Mouse (Mus musculus) CH12.LX (cell line): Measurements from ENCODE around the gene Thsd7b. TPM values are rescaled to one million over a fixed set of nuclear protein-coding genes. Genes with fewer than 3 reads are reported as not detected.

Experiments
- DNase-seq: peaks from one replicate; pipeline ENCODE4 v3.0.0-alpha.2; 2013; ENCODE audit errors: extremely low read depth
- H3K27ac ChIP-seq: 2 replicates; pipeline ENCODE4 v1.5.1; 2012; ENCODE audit warnings: low read depth, mild to moderate bottlenecking, control low read depth, moderate library complexity; ENCODE audit not compliant: insufficient read depth
- H3K27me3 ChIP-seq: replicated peaks from 2 replicates; pipeline ENCODE3; 2012; ENCODE audit warnings: inconsistent platforms
- H3K36me3 ChIP-seq, 2 experiments: replicated peaks in 1 of 2; 2 replicates each; pipeline versions ENCODE3 to v1.6.1; 2012; ENCODE audit warnings: inconsistent platforms in 1 of 2, low read length in 1 of 2, mild to moderate bottlenecking in 1 of 2, mixed read lengths in 1 of 2, moderate library complexity in 1 of 2; ENCODE audit not compliant: control insufficient read depth in 1 of 2, insufficient read depth in 1 of 2
- H3K4me1 ChIP-seq, 2 experiments: 2 replicates each; pipeline ENCODE4 v1.6.1; 2012; ENCODE audit warnings: inconsistent platforms in 1 of 2, moderate library complexity in 1 of 2; ENCODE audit not compliant: insufficient read depth in 2 of 2, control insufficient read depth in 1 of 2
- H3K4me2 ChIP-seq: 2 replicates; pipeline ENCODE4 v1.6.1; 2012; ENCODE audit warnings: low read depth, mild to moderate bottlenecking, control low read depth; ENCODE audit not compliant: poor library complexity, insufficient read depth, severe bottlenecking
- H3K4me3 ChIP-seq, 3 experiments: fragments of 150-350 bp in 1 of 3; sonication (generic) in 1 of 3; replicated peaks in 1 of 3; 2 replicates each; pipeline versions ENCODE3 to v1.5.1; 2011 to 2012; ENCODE audit warnings: low read depth in 2 of 3, low read length in 2 of 3, mild to moderate bottlenecking in 2 of 3, moderate library complexity in 2 of 3, control low read depth in 1 of 3, improper control_type of control experiment in 1 of 3, inconsistent platforms in 1 of 3, mixed read lengths in 1 of 3; ENCODE audit not compliant: poor library complexity in 1 of 3
- H3K79me2 ChIP-seq: replicated peaks from 2 replicates; pipeline ENCODE4 v1.6.1; 2012; ENCODE audit warnings: mild to moderate bottlenecking, moderate library complexity; ENCODE audit not compliant: control insufficient read depth, poor library complexity, insufficient read depth, severe bottlenecking; ENCODE audit errors: extremely low read depth
- H3K9ac ChIP-seq: 2 replicates; pipeline ENCODE4 v1.6.1; 2012; ENCODE audit warnings: low read depth, mild to moderate bottlenecking, control low read depth, moderate library complexity; ENCODE audit not compliant: insufficient read depth
- H3K9me3 ChIP-seq: replicated peaks from 2 replicates; pipeline ENCODE3; 2012; ENCODE audit warnings: low read length, inconsistent platforms, mixed read lengths
- BHLHE40 ChIP-seq: IDR thresholded peaks from 2 replicates; pipeline ENCODE4 v1.6.1; 2011; ENCODE audit warnings: mild to moderate bottlenecking, low read depth, low read length, improper control_type of control experiment
- CHD1 ChIP-seq: IDR thresholded peaks from 2 replicates; pipeline ENCODE4 v1.6.1; 2012; ENCODE audit warnings: low read depth, low read length, improper control_type of control experiment, inconsistent platforms
- CHD2 ChIP-seq: IDR thresholded peaks from 2 replicates; pipeline ENCODE4 v1.6.1; 2011; ENCODE audit warnings: low read length, improper control_type of control experiment
- ELF1 ChIP-seq: IDR thresholded peaks from 2 replicates; pipeline ENCODE4 v1.6.1; 2014; ENCODE audit warnings: low read depth, mild to moderate bottlenecking, inconsistent platforms, low read length, improper control_type of control experiment
- JUND ChIP-seq: conservative IDR thresholded peaks from 2 replicates; pipeline ENCODE4 v1.6.1; 2011; ENCODE audit warnings: low read depth, low read length, improper control_type of control experiment
- KAT2A ChIP-seq: IDR thresholded peaks from 2 replicates; pipeline ENCODE4 v1.6.1; 2012; ENCODE audit warnings: low read length, improper control_type of control experiment, inconsistent platforms; ENCODE audit not compliant: insufficient replicate concordance
- MAFK ChIP-seq: IDR thresholded peaks from 2 replicates; pipeline ENCODE4 v1.6.1; 2011; ENCODE audit warnings: low read length, improper control_type of control experiment; ENCODE audit not compliant: insufficient replicate concordance
- MXI1 ChIP-seq: IDR thresholded peaks from 2 replicates; pipeline ENCODE4 v1.6.1; 2011; ENCODE audit warnings: mild to moderate bottlenecking, low read depth, low read length, improper control_type of control experiment
- NELFE ChIP-seq: IDR thresholded peaks from 2 replicates; pipeline ENCODE4 v1.6.1; 2011; ENCODE audit warnings: low read depth, low read length, improper control_type of control experiment
- PAX5 ChIP-seq: IDR thresholded peaks from 2 replicates; pipeline ENCODE4 v1.6.1; 2012; ENCODE audit warnings: low read length, inconsistent platforms, mixed read lengths
- POLR2A ChIP-seq: IDR thresholded peaks from 2 replicates; pipeline ENCODE4 v1.6.1; 2011; ENCODE audit warnings: low read depth, mild to moderate bottlenecking, improper control_type of control experiment, low read length
- RAD21 ChIP-seq: IDR thresholded peaks from 2 replicates; pipeline ENCODE4 v1.6.1; 2011; ENCODE audit warnings: low read depth, mild to moderate bottlenecking, low read length, improper control_type of control experiment, moderate library complexity
- SIN3A ChIP-seq: IDR thresholded peaks from 2 replicates; pipeline ENCODE4 v1.6.1; 2012; ENCODE audit warnings: low read length, improper control_type of control experiment, inconsistent platforms
- SMC3 ChIP-seq: IDR thresholded peaks from 2 replicates; pipeline ENCODE4 v1.6.1; 2011; ENCODE audit warnings: low read depth, low read length, improper control_type of control experiment
- TCF12 ChIP-seq: IDR thresholded peaks from 2 replicates; pipeline ENCODE4 v1.6.1; 2014; ENCODE audit warnings: low read depth, mild to moderate bottlenecking, inconsistent platforms, low read length, improper control_type of control experiment
- USF1 ChIP-seq: IDR thresholded peaks from 2 replicates; pipeline ENCODE4 v1.6.1; 2014; ENCODE audit warnings: low read depth, mild to moderate bottlenecking, inconsistent platforms, low read length, improper control_type of control experiment
- USF2 ChIP-seq: conservative IDR thresholded peaks from 2 replicates; pipeline ENCODE4 v1.6.1; 2011; ENCODE audit warnings: low read depth, low read length, improper control_type of control experiment
- ZC3H11A ChIP-seq: IDR thresholded peaks from 2 replicates; pipeline ENCODE4 v1.6.1; 2012; ENCODE audit warnings: low read depth, mild to moderate bottlenecking, inconsistent platforms, low read length, improper control_type of control experiment
- ZKSCAN1 ChIP-seq: IDR thresholded peaks from 2 replicates; pipeline ENCODE4 v1.6.1; 2012; ENCODE audit warnings: low read depth, inconsistent platforms, low read length, improper control_type of control experiment, borderline replicate concordance
- ZMIZ1 ChIP-seq: IDR thresholded peaks from 2 replicates; pipeline ENCODE4 v1.6.1; 2012; ENCODE audit warnings: low read depth, mild to moderate bottlenecking, inconsistent platforms, low read length, improper control_type of control experiment
- dilution Hi-C: fragments of 300-500 bp; cut with MboI; formaldehyde crosslinking; loops from 2 replicates; pipeline ENCODE4 v1.14.3; 2020; ENCODE audit warnings: low sequenced_read_pairs; ENCODE audit not compliant: extremely low pct_unique_long_range_greater_than_20kb, extremely low pct_ligation_motif_present
- in situ Hi-C: fragments of 300-500 bp; cut with MboI; formaldehyde crosslinking; loops from 3 replicates; pipeline ENCODE4 v1.14.3; 2019; ENCODE audit warnings: low sequenced_read_pairs, low pct_ligation_motif_present, low pct_unique_long_range_greater_than_20kb, mixed read lengths
- polyA plus RNA-seq: library from polyadenylated mRNA; unstranded; fragments of >175 nt; gene quantifications from 2 replicates; pipeline ENCODE4 v1.2.1, GENCODE M21; 2012; ENCODE audit warnings: low read depth; ENCODE audit not compliant: insufficient read length
- total RNA-seq, 2 experiments: library from RNA; depleted of rRNA; stranded (reverse); fragments of 300-350 nt in 1 of 2; fragments of >200 nt in 1 of 2; gene quantifications; 2 replicates each; pipeline ENCODE4 v1.2.3; 2012 to 2014

Gene Thsd7b
- total and polyA plus RNA-seq, 3 experiments: not detected

- Histone ChIP-seq H3K4me1 (no peaks in the 10 kb centered on the region), H3K9ac (no peak overlapping the region), H3K36me3 (no peaks in the 10 kb centered on the region), H3K9me3 (no peaks in the 10 kb centered on the region), H3K27ac (no peak overlapping the region), H3K4me3 (no peak overlapping the region), H3K4me2 (no peak overlapping the region), H3K79me2 (no peaks in the 10 kb centered on the region), H3K27me3 (no peaks in the 10 kb centered on the region)
- no peak for TF ChIP-seq NELFE
- TF ChIP-seq ELF1: no peak
- TF ChIP-seq CHD1: no peak
- no peak for TF ChIP-seq KAT2A
- TF ChIP-seq JUND: no peak
- TF ChIP-seq SMC3: no peak
- no peak for TF ChIP-seq PAX5
- TF ChIP-seq ZKSCAN1: no peak
- TF ChIP-seq CHD2: no peak
- no peak for TF ChIP-seq POLR2A
- no peak for TF ChIP-seq TCF12
- TF ChIP-seq MAFK: no peak
- no peak for TF ChIP-seq MXI1
- TF ChIP-seq ZC3H11A: no peak
- TF ChIP-seq RAD21: no peak
- no peak for TF ChIP-seq ZMIZ1
- TF ChIP-seq BHLHE40: no peak
- TF ChIP-seq USF2: no peak
- in situ Hi-C loops (no loop called here), dilution Hi-C loops (no loop called here)
- no peak for DNase-seq
Measured at GRCm38 (mm10) chr1:129519751-129520150, 246.6 kb downstream of the Thsd7b start.

- dilution Hi-C loops: no loop called here
- Histone ChIP-seq H3K9me3 (no peaks in the 10 kb centered on the region), H3K27me3 (no peaks in the 10 kb centered on the region), H3K4me3 (no peak overlapping the region), H3K4me2 (no peak overlapping the region), H3K79me2 (no peaks in the 10 kb centered on the region), H3K9ac (no peak overlapping the region), H3K27ac (no peak overlapping the region), H3K4me1 (no peaks in the 10 kb centered on the region), H3K36me3 (no peaks in the 10 kb centered on the region)
- no peak for DNase-seq
- in situ Hi-C loops: no loop called here
- TF ChIP-seq ZKSCAN1 (no peak), USF1 (no peak), MAFK (no peak), USF2 (no peak), NELFE (no peak), SMC3 (no peak), SIN3A (no peak)
Measured at GRCm38 (mm10) chr1:129526967-129527366, 253.9 kb downstream of the Thsd7b start.
